Mouse (Mus musculus) kidney, adult 2 months (tissue): ENCODE measurements at regions not wholly inside any gene's neighbourhood (a gene's known extent, or its start where the extent isn't known, plus 50 kb on each side); places are given as distances from the start of the nearest gene placed in this dataset.

Experiments
- DNase-seq: peaks from one replicate; pipeline ENCODE4 v3.0.0; 2021
- H3K27ac ChIP-seq: fragments of 200-500 bp; 2 replicates; pipeline ENCODE4 v1.5.1; 2012; ENCODE audit warnings: low read depth, low read length, control low read depth, inconsistent platforms; ENCODE audit not compliant: insufficient read depth
- H3K27me3 ChIP-seq: fragments of 200-500 bp; replicated peaks from 2 replicates; pipeline ENCODE4 v1.6.1; 2012; ENCODE audit warnings: mild to moderate bottlenecking, moderate library complexity, low read length, inconsistent platforms; ENCODE audit not compliant: control insufficient read depth, insufficient read depth
- H3K36me3 ChIP-seq: fragments of 200-500 bp; 2 replicates; pipeline ENCODE4 v1.6.1; 2012; ENCODE audit warnings: mild to moderate bottlenecking, moderate library complexity, low read length, inconsistent platforms; ENCODE audit not compliant: control insufficient read depth, insufficient read depth
- H3K4me1 ChIP-seq: fragments of 200-500 bp; 2 replicates; pipeline ENCODE4 v1.6.1; 2011; ENCODE audit warnings: low read length; ENCODE audit not compliant: control insufficient read depth, insufficient read depth
- H3K4me3 ChIP-seq: fragments of 200-500 bp; 2 replicates; pipeline ENCODE4 v1.5.1; 2011; ENCODE audit warnings: mild to moderate bottlenecking, low read depth, low read length, control low read depth; ENCODE audit not compliant: insufficient read depth
- CTCF ChIP-seq: fragments of 200-500 bp; conservative IDR thresholded peaks from 2 replicates; pipeline ENCODE4 v1.5.1; 2011; ENCODE audit warnings: low read depth, mild to moderate bottlenecking, control low read depth, low read length, moderate library complexity, mixed read lengths; ENCODE audit not compliant: insufficient read depth, insufficient read length
- POLR2A ChIP-seq: fragments of 200-500 bp; IDR thresholded peaks from one replicate; pipeline ENCODE4 v1.6.1; 2011; ENCODE audit warnings: low read depth, low read length, control low read depth
- WGBS: fragments of 180-500 bp; shearing (Covaris S2); methylation state at CpG from one replicate; pipeline ENCODE4 v1.1.7; 2018; 5-methylcytosine and 5-hydroxymethylcytosine counted together

GRCm38 (mm10) chr5:67550257-67550656 is 57.4 kb upstream of the Shisa3 start:
- Histone ChIP-seq H3K27ac (no peak overlapping the region), H3K27me3 (no peaks in the 10 kb centered on the region), H3K36me3 (no peaks in the 10 kb centered on the region), H3K4me1 (no peaks in the 10 kb centered on the region), H3K4me3 (no peak overlapping the region)
- no peak for DNase-seq
- 92% methylated on average over 6 of the region's 6 CpGs for WGBS
- TF ChIP-seq POLR2A (no peak), CTCF (no peak)

- no peak overlapping the region for H3K27ac ChIP-seq
- WGBS: 59% methylated on average over 6 of the region's 6 CpGs
- no peak overlapping the region for H3K4me3 ChIP-seq
- no peak for DNase-seq
- no peaks in the 10 kb centered on the region for H3K27me3 ChIP-seq
- no peak for TF ChIP-seq POLR2A
- TF ChIP-seq CTCF: no peak
- no peaks in the 10 kb centered on the region for H3K36me3 ChIP-seq
- H3K4me1 ChIP-seq: no peaks in the 10 kb centered on the region
These were observed 55.9 kb upstream of the Shisa3 start for GRCm38 (mm10) chr5:67551668-67552390.

GRCm38 (mm10) chr5:67552865-67553264 is 54.8 kb upstream of the Shisa3 start:
- TF ChIP-seq CTCF (no peak), POLR2A (no peak)
- 67% methylated on average over 2 of the region's 2 CpGs for WGBS

More at GRCm38 (mm10) chr5:67552865-67553264, 54.8 kb upstream of the Shisa3 start:
- no peak for DNase-seq
- Histone ChIP-seq H3K4me1 (no peaks in the 10 kb centered on the region), H3K4me3 (no peak overlapping the region), H3K36me3 (no peaks in the 10 kb centered on the region), H3K27ac (no peak overlapping the region), H3K27me3 (no peaks in the 10 kb centered on the region)
